Mouse (Mus musculus): ENCODE results near the gene Arl10. TPM values are rescaled to one million over a fixed set of nuclear protein-coding genes. Genes with fewer than 3 reads are reported as not detected.

Arl10 gene
- total and polyA plus RNA-seq, 2 experiments from 2014 or later, result 80.2 to 161 TPM

GRCm38 (mm10) chr13:54596870-54597269 lies 22.1 kb downstream of the Arl10 start:
- TF ChIP-seq CTCF (IDR thresholded peaks at IDR 0.05), result no peak
- no peak overlapping the region for H3K27ac ChIP-seq (ENCODE audit: low read depth, low read length)
- DNase-seq (ENCODE audit: low spot score), result no peak
- no peaks in the 10 kb centered on the region for H3K9me3 ChIP-seq (ENCODE audit: low read length)
- no peak overlapping the region for H3K9ac ChIP-seq (replicated peaks; ENCODE audit: low read length, poor library complexity, severe bottlenecking)
- H3K27me3 ChIP-seq (ENCODE audit: insufficient read depth, low read length), result no peaks in the 10 kb centered on the region
- WGBS, result 77% methylated on average over 5 of the region's 5 CpGs
- H3K36me3 ChIP-seq (ENCODE audit: insufficient read depth, low read length), result peaks cover 54% of the 10 kb centered on the region
- H3K4me3 ChIP-seq (ENCODE audit: low read depth, low read length), result no peak overlapping the region
- H3K4me2 ChIP-seq (ENCODE audit: low read depth, low read length, poor library complexity, severe bottlenecking), result no peak overlapping the region
- no peak for ATAC-seq (ENCODE audit: low FRiP score)
- H3K4me1 ChIP-seq (ENCODE audit: insufficient read depth, low read length), result no peaks in the 10 kb centered on the region; the same call in 1 of the 2 replicates

- ATAC-seq (ENCODE audit: low FRiP score), result no peak
- Histone ChIP-seq H3K4me3 (ENCODE audit: low read depth, low read length) (no peak overlapping the region), H3K36me3 (ENCODE audit: insufficient read depth, low read length) (peaks cover 54% of the 10 kb centered on the region)
Observed at GRCm38 (mm10) chr13:54598622-54599143, 23.9 kb downstream of the Arl10 start.

GRCm38 (mm10) chr13:54602639-54603111 lies 27.9 kb downstream of the Arl10 start:
- H3K9ac ChIP-seq (replicated peaks; ENCODE audit: low read length, poor library complexity, severe bottlenecking), result no peak overlapping the region; the same call in 1 of the 2 replicates
- H3K36me3 ChIP-seq (ENCODE audit: insufficient read depth, low read length), result peaks cover 45% of the 10 kb centered on the region
- no peaks in the 10 kb centered on the region for H3K27me3 ChIP-seq (ENCODE audit: insufficient read depth, low read length)
- 62% methylated on average over 3 of the region's 3 CpGs for WGBS
- H3K4me1 ChIP-seq (ENCODE audit: insufficient read depth, low read length), result no peaks in the 10 kb centered on the region
- no peak for ATAC-seq (ENCODE audit: low FRiP score)
- no peak overlapping the region for H3K4me3 ChIP-seq (ENCODE audit: low read depth, low read length)
- H3K9me3 ChIP-seq (ENCODE audit: low read length), result no peaks in the 10 kb centered on the region
- H3K27ac ChIP-seq (ENCODE audit: low read depth, low read length), result no peak overlapping the region
- DNase-seq (ENCODE audit: low spot score), result no peak
- H3K4me2 ChIP-seq (ENCODE audit: low read depth, low read length, poor library complexity, severe bottlenecking), result no peak overlapping the region
- no peak for TF ChIP-seq CTCF (IDR thresholded peaks at IDR 0.05)

More at GRCm38 (mm10) chr13:54598622-54599143, 23.9 kb downstream of the Arl10 start:
- H3K27ac ChIP-seq (ENCODE audit: low read depth, low read length), result no peak overlapping the region
- DNase-seq (ENCODE audit: low spot score), result no peak
- no peak overlapping the region for H3K9ac ChIP-seq (replicated peaks; ENCODE audit: low read length, poor library complexity, severe bottlenecking)
- 93% methylated on average over 12 of the region's 12 CpGs for WGBS
- H3K4me1 ChIP-seq (ENCODE audit: insufficient read depth, low read length), result no peaks in the 10 kb centered on the region
- no peaks in the 10 kb centered on the region for H3K27me3 ChIP-seq (ENCODE audit: insufficient read depth, low read length)
- H3K9me3 ChIP-seq (ENCODE audit: low read length), result no peaks in the 10 kb centered on the region
- H3K4me2 ChIP-seq (ENCODE audit: low read depth, low read length, poor library complexity, severe bottlenecking), result no peak overlapping the region
- TF ChIP-seq CTCF (IDR thresholded peaks at IDR 0.05), result no peak

- Histone ChIP-seq H3K27ac (ENCODE audit: low read depth, low read length) (no peak overlapping the region), H3K4me2 (ENCODE audit: low read depth, low read length, poor library complexity, severe bottlenecking) (no peak overlapping the region), H3K4me3 (ENCODE audit: low read depth, low read length) (no peak overlapping the region), H3K9ac (replicated peaks; ENCODE audit: low read length, poor library complexity, severe bottlenecking) (no peak overlapping the region), H3K36me3 (ENCODE audit: insufficient read depth, low read length) (peaks cover 37% of the 10 kb centered on the region), H3K4me1 (ENCODE audit: insufficient read depth, low read length) (peaks cover 5% of the 10 kb centered on the region; the same call in 1 of the 2 replicates), H3K9me3 (ENCODE audit: low read length) (no peaks in the 10 kb centered on the region), H3K27me3 (ENCODE audit: insufficient read depth, low read length) (no peaks in the 10 kb centered on the region)
- ATAC-seq (ENCODE audit: low FRiP score) (no peak), DNase-seq (ENCODE audit: low spot score) (no peak)
- TF ChIP-seq CTCF (IDR thresholded peaks at IDR 0.05), result peak; percentile 36
Observed at GRCm38 (mm10) chr13:54603501-54603900, 28.7 kb downstream of the Arl10 start.

- 28% methylated on average over 4 of the region's 4 CpGs for WGBS
- no peak for TF ChIP-seq CTCF (IDR thresholded peaks at IDR 0.05)
- ATAC-seq (ENCODE audit: low FRiP score), result no peak
- H3K9ac ChIP-seq (replicated peaks; ENCODE audit: low read length, poor library complexity, severe bottlenecking), result no peak overlapping the region
- no peak for DNase-seq (ENCODE audit: low spot score)
- peaks cover 30% of the 10 kb centered on the region for H3K36me3 ChIP-seq (ENCODE audit: insufficient read depth, low read length)
- H3K4me1 ChIP-seq (ENCODE audit: insufficient read depth, low read length), result peaks cover 12% of the 10 kb centered on the region
- H3K4me2 ChIP-seq (ENCODE audit: low read depth, low read length, poor library complexity, severe bottlenecking), result no peak overlapping the region
- no peak overlapping the region for H3K4me3 ChIP-seq (ENCODE audit: low read depth, low read length)
- H3K27me3 ChIP-seq (ENCODE audit: insufficient read depth, low read length), result no peaks in the 10 kb centered on the region
- no peak overlapping the region for H3K27ac ChIP-seq (ENCODE audit: low read depth, low read length)
- no peaks in the 10 kb centered on the region for H3K9me3 ChIP-seq (ENCODE audit: low read length)
Observed at GRCm38 (mm10) chr13:54604221-54604620, 29.4 kb downstream of the Arl10 start.

- H3K27ac ChIP-seq (ENCODE audit: low read depth, low read length), result no peak overlapping the region
- ATAC-seq (ENCODE audit: low FRiP score) (no peak), DNase-seq (ENCODE audit: low spot score) (no peak)
- 81% methylated on average over 5 of the region's 5 CpGs for WGBS
- no peaks in the 10 kb centered on the region for H3K27me3 ChIP-seq (ENCODE audit: insufficient read depth, low read length)
- no peaks in the 10 kb centered on the region for H3K9me3 ChIP-seq (ENCODE audit: low read length)
- peaks cover 30% of the 10 kb centered on the region for H3K36me3 ChIP-seq (ENCODE audit: insufficient read depth, low read length)
- H3K4me1 ChIP-seq (ENCODE audit: insufficient read depth, low read length), result peaks cover 15% of the 10 kb centered on the region
- H3K4me2 ChIP-seq (ENCODE audit: low read depth, low read length, poor library complexity, severe bottlenecking), result no peak overlapping the region
- H3K4me3 ChIP-seq (ENCODE audit: low read depth, low read length), result no peak overlapping the region
- H3K9ac ChIP-seq (replicated peaks; ENCODE audit: low read length, poor library complexity, severe bottlenecking), result no peak overlapping the region
- no peak for TF ChIP-seq CTCF (IDR thresholded peaks at IDR 0.05)
Observed at GRCm38 (mm10) chr13:54605426-54605825, 30.6 kb downstream of the Arl10 start.

All from midbrain, postnatal 0 days (tissue).